Mouse (Mus musculus) hematopoietic stem cell, adult 5-6 weeks (primary cell): Measurements from ENCODE around the gene Mmp28. TPM values are rescaled to one million over a fixed set of nuclear protein-coding genes. Genes with fewer than 3 reads are reported as not detected.
A peak's percentile ranks its signal among the peaks of the same experiment; 100 is the strongest.

ENCODE experiments used
- ATAC-seq, 2 experiments: fragments of 125-278 bp in 1 of 2; replicated peaks in 1 of 2; 2 replicates each; pipeline ENCODE4 v1.8.0; 2016 to 2017; ENCODE audit warnings: inconsistent platforms in 2 of 2, mild to moderate bottlenecking in 2 of 2, moderate number of reproducible peaks in 2 of 2, low read depth in 1 of 2, moderate TSS enrichment in 1 of 2; ENCODE audit not compliant: low FRiP score in 2 of 2, poor library complexity in 2 of 2, severe bottlenecking in 2 of 2, insufficient read depth in 1 of 2, low TSS enrichment in 1 of 2
- total RNA-seq: library from RNA; stranded (forward); fragments of 172-1452, 232-1000 nt; gene quantifications from 2 replicates; pipeline ENCODE4 v1.2.3, GENCODE M21; 2017

The Mmp28 gene
- total RNA-seq, 1 experiment from 2014 or later: 2.4 TPM

DNA sequence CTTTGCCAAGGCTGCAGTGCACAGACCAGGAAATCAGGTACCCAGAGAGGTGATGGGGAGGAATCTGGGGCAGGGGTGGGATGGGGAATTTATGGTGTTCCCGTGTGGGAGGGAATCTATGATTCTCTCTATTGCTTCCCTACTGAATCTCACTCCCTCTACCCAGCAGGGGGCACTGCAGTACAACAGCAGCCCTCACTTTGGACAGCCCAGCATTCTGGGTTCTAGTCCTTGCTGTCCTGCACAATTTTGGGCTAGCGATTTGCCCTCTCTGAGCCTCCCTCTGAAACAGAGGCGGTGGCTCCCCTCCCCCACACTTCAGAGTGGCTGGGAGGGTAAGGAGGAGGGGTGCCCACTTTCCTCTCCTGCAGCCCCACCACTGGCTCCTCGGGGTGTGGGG, 42.5 kb downstream of the Mmp28 start:
- ATAC-seq: no peak

GRCm38 (mm10) chr11:83418566-83418965, 44.3 kb downstream of the Mmp28 start:
- ATAC-seq: no peak

GRCm38 (mm10) chr11:83417708-83418107, 45.2 kb downstream of the Mmp28 start:
- ATAC-seq: no peak

- ATAC-seq: peak; percentile 55 to 65; a peak in 3 of 4 replicates
Measured at GRCm38 (mm10) chr11:83417080-83417479, 45.8 kb downstream of the Mmp28 start.

GRCm38 (mm10) chr11:83410510-83410909, 52.4 kb downstream of the Mmp28 start:
- no peak for ATAC-seq

DNA sequence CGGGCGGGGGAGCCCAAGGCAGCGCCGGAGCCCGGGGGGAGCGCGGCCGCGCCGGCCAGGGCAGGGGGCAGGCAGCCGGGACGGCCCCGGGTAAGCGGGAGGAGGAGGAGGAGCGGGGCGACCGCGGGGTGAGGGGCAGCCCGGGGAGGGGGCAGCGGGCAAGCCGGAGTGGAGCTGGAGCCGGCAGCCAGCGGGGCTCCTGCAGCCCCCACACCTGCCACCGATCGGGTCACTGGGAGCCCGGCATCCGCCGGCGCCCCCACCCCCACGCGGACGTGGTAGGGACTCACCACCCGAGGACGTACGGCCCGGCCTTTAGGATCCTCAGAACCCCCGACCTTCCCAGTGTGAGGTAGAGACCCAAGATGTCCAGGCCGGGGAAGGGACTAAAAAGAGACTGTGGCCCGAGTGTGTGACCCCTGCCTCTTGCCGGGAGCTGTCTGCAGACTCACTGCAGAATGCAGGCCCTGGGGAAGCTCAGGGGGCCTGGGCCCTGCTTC, 53.0 kb downstream of the Mmp28 start:
- ATAC-seq: no peak

DNA sequence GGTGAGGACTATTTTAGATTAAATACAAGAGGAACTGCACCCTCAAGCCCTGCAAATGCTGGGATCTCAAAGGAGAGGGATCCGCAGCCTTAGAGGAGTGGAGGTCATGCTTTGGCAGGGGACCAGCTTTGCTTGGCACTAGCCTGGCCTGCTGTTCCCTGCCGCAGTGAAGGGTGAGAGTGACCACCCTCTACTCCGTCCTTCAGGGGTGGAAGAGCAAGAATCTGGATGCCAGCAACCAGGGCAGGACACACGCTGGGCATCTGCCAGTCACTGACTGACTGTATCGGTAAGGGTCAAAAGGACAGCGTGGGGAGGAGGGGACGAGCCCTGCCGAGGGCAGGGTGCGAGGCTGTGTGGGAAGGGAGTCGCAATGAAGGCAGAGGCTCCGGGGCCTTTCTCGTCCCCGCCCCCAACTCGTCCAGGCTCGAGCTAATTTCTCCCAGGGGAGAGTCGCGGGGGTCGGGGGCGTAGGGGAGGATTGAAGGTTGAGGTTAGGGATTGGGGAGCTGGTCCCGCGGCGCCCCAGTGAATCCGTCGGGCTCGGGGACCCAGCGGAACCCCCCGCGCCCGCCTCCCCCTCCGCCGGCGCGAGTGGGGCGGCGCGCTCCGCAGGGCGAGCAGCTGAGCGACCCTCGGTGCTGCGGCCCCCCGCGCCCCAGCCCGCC, 53.6 kb downstream of the Mmp28 start, which contains the start of gene Rasl10b:
Gene Rasl10b, plus strand, starts transcription at position 51 of the 668 bp plus-strand sequence.
- no peak for ATAC-seq

GRCm38 (mm10) chr11:83408242-83408641, 54.6 kb downstream of the Mmp28 start:
- ATAC-seq: no peak

DNA sequence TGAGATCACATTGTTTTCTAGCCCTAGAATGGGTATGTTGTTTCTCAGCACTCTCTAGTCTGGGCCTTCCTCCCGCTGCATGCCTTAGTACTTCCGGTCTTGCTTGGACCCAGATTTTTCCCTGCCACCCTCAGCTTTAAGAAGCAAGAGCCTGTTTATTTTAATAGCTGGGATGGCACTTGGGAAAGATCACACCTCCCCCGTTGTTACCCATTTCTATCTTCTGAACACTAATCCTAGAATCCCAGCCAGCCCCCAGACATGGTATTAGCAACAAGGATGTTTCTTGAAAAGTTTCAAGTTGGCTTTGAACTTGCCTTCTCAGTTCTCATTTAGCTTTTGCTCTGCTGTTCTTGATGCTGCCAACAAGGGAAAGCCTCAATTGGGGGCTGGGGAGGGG, 56.5 kb downstream of the Mmp28 start:
- no peak for ATAC-seq

DNA sequence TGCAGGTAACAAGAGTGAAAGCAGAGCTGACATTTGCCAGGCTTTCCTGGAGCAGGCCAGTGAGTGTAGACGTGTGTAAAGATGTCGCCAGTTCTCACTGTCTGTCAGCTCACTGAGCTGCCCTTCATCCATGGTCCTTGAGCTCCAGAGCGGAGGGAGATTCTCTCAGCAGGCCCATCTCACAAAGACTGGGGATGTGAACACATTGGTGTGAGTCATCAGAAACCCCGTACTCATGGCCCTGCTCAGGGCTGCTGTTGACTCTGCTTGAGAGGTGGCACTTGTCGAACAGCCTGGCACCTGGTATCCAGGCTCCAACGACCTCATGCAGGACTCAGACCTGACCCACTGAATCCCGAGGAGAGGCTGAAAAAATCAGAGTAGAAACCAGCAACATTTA, 59.1 kb downstream of the Mmp28 start:
- no peak for ATAC-seq

DNA sequence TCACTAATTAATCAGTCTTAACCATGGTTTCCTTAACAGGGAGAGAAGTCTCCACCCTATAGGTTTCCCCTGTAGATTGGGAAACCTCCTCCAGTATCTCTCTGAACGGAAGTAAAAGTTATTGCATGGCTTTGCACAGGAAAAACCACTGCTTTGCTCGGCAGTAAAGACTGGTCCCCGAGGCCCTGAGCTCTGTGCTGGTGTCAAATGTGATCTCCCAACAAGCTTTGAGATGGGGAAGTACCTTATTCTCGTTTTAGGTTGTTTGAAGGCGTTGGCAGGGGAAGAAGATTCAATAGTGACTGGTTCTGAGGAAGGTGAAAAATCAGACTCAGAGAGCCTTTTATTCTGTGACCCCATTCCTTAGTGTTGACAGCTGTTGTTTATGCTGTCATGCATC, 64.1 kb downstream of the Mmp28 start:
- ATAC-seq: no peak

DNA sequence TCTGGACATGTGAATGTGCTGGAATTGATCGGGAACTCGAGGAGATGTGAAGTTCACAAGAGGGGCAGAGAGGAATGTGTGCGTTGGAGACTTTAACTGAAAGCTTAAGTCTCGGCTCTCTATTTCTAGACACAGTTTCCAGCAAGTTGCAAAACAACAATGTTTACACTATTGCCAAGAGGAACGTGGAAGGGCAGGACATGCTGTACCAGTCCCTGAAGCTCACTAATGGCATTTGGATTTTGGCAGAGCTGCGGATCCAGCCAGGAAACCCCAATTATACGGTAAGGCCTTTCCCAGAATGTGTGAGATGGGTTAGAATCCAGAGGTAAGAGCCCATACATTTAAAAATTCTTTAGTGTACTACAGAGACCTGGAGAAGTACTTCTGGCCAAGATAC, 65.2 kb downstream of the Mmp28 start:
- no peak for ATAC-seq

DNA sequence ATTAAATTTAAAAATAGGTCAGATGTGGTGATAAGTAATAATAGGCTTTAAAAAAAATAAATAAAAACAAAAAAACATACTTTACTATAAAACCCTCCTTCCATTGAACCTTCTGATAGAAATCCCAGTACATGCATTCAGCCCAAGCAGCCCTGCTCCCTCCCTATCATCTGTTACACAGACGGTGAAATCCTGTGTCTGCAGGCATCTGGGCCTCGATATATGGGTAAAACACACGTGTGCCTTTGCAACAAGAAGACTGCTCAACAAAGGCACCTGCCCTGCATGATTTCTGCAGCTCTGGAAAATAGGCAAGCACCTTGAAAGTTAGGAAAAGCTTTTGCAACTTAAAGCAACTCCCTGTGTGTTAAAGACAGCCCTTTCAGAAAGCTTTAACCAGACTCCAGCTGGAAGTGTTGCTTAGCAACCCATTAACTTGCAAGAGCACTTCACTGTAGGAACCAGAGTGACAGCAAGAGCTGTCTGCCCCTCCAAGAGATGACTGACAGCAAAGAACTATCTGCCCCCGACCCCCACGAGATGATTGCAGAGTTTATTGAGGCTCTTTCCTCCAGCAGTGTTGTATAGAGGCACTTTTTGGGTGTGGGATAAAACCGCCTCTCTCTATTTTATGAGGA, 68.0 kb downstream of the Mmp28 start:
- no peak for ATAC-seq

DNA sequence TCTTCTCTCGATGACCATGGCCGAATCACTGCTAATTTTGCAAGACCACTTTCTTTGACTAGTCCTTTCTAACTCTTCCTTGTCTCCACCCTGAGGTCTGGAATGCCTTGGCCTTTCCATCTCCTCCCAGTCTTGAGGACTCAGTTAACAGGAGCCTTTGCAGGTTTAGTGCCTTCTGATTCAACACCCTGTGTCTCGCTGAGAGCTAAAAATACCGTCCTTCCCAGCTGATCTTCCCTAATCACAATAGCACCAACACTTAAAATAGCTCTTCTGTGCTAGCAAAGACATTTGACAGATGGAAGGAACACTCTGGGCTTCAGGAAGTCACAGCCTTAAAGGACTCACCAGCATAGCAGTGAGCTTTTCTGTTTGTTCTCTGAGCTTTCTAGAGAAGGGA, 69.8 kb downstream of the Mmp28 start:
- no peak for ATAC-seq

Other genes starting within 250 kb of the Mmp28 start
- not detected in 2 replicates for gene Slfn14, start 176.3 kb downstream of the Mmp28 start, total RNA-seq
- 57.6 and 58.0 TPM in 2 replicates for gene Ap2b1, start 164.0 kb downstream of the Mmp28 start, total RNA-seq
- gene Pex12, start 160.5 kb downstream of the Mmp28 start, total RNA-seq: 10.3 and 10.4 TPM in 2 replicates
- gene Rasl10b, start 53.9 kb downstream of the Mmp28 start, total RNA-seq: not detected in 2 replicates
- gene Gas2l2, start 33.6 kb downstream of the Mmp28 start, total RNA-seq: not detected in 2 replicates
- 10.5 and 17.7 TPM in 2 replicates for gene 1700020L24Rik, start 25.4 kb downstream of the Mmp28 start, total RNA-seq
- gene Taf15, start 10.0 kb upstream of the Mmp28 start, total RNA-seq: 41.5 and 69.0 TPM in 2 replicates
- not detected in 2 replicates for gene Heatr9, start 59.1 kb upstream of the Mmp28 start, total RNA-seq
- gene Ccl5, start 67.4 kb upstream of the Mmp28 start, total RNA-seq: 4.7 and 5.3 TPM in 2 replicates
- 37.3 and 43.8 TPM in 2 replicates for gene Ccl9, start 115.6 kb upstream of the Mmp28 start, total RNA-seq
- 6.3 and 33.4 TPM in 2 replicates for gene Ccl6, start 130.0 kb upstream of the Mmp28 start, total RNA-seq
- 9.7 TPM in 1 of 2 replicates, not detected in the other for gene Rpl9-ps1, start 182.6 kb upstream of the Mmp28 start, total RNA-seq
- gene Ccl3, start 186.3 kb upstream of the Mmp28 start, total RNA-seq: 333 and 445 TPM in 2 replicates
- 160 and 215 TPM in 2 replicates for gene Ccl4, start 199.5 kb upstream of the Mmp28 start, total RNA-seq
- gene Wfdc17, start 240.9 kb upstream of the Mmp28 start, total RNA-seq: 54.2 and 80.5 TPM in 2 replicates
- gene Wfdc18, start 245.9 kb upstream of the Mmp28 start, total RNA-seq: 6.6 and 15.4 TPM in 2 replicates